Mouse (Mus musculus): ENCODE measurements around the gene Hras. TPM values are rescaled to one million over a fixed set of nuclear protein-coding genes. Genes with fewer than 3 reads are reported as not detected.

The Hras gene
- total RNA-seq, 2 experiments from 2014 or later: 27.1 to 40.0 TPM

- ATAC-seq (ENCODE audit: poor library complexity, severe bottlenecking): peak; percentile 94
Measured at GRCm38 (mm10) chr7:141215101-141215879, 21.5 kb upstream of the Hras start, which contains the start of gene Rassf7. TSS of gene Rassf7 (plus strand) at chr7:141215860.

DNA sequence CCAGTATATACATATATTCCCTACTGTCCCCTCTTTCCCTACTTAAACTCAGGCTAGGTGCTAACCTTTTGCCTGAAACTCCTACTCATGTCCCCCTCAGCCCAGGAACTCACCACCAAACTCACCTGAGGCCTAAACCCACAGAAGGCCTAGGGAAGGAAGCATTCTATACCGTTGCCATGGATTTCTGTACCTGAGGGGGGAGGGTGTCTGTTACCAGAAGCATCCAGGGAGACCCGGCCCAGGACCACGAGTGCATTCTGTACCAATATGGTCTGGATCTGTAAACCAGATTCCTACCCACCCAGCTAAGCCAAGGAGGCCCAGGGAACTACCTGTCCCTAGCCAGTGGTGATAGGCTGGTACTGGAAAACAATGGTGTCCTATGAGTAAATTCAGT is 20.5 kb upstream of the Hras start:
- no peak for ATAC-seq (ENCODE audit: poor library complexity, severe bottlenecking)

DNA sequence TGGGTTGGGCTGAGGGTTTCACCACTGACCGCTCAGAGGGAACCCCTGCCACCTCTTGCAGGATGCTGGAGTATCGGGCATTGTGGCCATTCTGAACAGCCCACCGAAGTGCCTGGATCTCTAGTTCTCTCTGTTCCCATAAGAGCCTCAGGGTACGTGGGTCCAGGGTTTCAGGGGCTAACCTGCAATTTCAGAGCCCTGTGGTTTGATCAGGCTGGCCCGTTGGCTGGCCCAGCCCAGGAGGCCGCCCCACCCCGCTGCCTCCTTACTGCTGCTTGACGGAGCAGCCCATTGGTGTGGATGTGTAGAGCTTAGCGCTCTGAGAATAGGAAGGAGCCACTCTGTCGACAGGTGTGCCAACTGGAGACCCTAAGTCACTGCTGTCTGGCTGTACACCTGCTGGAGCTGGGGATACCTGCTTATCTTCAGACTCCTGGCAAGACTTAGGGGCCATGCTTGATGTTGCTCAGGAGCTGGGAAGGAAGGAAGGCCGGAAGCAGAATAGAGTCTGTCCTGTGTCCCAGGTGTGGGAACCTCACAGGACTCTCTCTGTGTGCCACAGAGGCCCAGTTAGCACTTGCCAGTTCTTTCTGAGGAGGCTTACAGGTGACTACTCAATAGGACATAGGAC is 19.9 kb upstream of the Hras start, which contains the start of gene Lmntd2:
Gene Lmntd2, minus strand, starts transcription at position 476 of the 631 bp plus-strand sequence.
- ATAC-seq (ENCODE audit: poor library complexity, severe bottlenecking): no peak

DNA sequence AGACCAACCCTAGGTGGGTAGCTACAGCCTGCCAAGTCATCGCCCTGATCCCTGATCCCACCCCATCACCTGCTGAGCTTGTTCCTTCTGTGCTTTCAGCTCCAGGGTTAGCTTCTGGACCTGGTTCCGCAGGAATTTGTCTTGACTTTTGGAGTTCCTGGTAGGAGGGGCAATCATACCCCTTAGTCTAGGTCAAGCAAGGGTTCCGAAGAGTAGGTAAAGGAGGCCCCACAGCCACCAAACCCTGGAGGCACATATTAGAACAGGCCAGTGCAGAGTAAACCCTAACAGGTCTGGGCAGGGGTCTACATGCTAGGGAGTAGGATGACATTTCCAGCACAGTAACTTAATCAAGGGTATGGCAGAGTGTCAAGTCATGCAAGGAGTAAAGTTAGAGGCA is 19.3 kb upstream of the Hras start:
- no peak for ATAC-seq (ENCODE audit: poor library complexity, severe bottlenecking)

- no peak for ATAC-seq (ENCODE audit: poor library complexity, severe bottlenecking)
Measured at GRCm38 (mm10) chr7:141210606-141211131, 16.9 kb upstream of the Hras start.

DNA sequence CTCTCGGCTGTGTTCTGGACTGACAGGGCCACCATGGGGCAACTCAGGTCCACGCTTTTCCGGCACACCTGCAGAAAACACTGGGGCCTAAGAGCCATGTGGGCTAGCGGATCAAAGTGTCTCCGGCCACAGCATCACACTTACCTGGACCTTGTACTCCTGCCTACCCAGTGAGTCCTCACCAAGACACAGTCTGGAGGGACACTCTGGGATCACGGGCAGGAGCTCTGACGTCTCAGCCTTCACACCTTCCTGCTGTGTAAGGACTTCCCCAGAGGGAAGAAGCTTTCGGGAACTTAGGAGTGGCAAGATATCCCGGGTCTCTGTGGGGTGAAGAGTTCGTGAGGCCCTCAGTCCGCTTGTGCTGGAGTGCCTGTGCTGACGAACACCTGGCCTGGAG is 16.3 kb upstream of the Hras start:
- no peak for ATAC-seq (ENCODE audit: poor library complexity, severe bottlenecking)

DNA sequence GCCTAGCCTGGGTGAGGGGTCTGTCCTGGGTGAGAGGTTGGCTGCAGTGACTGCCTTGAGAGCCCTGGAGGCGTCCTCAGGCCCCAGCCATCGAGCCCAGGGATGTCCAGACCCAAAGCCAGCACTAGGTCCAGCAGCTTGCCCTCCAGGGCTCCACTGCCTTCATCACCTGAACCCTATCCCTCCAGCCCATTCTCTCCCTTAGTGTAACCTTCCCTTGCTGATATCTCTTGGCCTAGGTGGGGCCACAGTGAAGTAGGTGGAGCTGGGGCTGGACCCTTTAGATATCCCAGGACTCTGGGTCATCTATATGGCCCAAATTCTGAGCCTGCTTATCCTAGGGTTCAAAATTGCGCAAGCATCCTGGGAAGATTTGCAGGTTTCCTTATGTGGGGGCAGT is 15.7 kb upstream of the Hras start:
- ATAC-seq (ENCODE audit: poor library complexity, severe bottlenecking): no peak

DNA sequence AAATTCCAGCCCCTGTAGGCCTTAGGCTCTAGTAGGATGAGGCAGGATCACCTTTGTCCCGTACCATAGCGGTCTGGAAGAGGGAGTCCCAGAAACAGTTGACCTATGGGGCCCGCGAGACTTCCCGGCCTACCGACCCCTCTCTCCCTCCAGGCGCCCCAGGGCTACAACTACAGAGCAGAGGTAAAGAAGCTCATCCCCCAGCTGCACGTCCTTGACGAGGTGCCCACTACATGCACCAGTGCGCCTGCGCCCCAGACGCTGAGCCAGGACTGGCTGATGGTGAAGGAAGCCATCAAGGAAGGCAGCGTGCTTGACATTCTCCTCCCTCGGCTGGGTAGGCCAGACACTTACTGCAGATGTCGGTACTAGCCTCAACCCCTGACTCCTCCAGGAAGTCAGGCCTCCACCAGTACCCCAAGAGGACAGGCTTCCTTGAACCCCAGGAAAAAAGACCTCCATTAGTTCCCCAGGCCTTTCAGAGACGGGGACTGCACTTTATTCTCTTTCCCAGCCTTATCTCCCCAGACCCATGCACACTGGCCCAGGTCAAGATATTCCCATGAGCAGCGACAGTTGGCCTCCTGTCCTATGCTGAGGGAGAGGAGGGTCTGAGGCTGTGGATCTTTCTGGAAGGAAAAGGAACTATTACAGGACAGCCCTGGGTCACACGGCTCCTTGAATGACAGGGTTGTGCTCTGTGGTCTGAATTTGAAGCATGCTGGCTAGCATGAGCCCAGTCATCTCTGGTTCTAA is 12.6 kb upstream of the Hras start:
- no peak for ATAC-seq (ENCODE audit: poor library complexity, severe bottlenecking)

GRCm38 (mm10) chr7:141205504-141205903 is 11.7 kb upstream of the Hras start:
- ATAC-seq (ENCODE audit: poor library complexity, severe bottlenecking): no peak

DNA sequence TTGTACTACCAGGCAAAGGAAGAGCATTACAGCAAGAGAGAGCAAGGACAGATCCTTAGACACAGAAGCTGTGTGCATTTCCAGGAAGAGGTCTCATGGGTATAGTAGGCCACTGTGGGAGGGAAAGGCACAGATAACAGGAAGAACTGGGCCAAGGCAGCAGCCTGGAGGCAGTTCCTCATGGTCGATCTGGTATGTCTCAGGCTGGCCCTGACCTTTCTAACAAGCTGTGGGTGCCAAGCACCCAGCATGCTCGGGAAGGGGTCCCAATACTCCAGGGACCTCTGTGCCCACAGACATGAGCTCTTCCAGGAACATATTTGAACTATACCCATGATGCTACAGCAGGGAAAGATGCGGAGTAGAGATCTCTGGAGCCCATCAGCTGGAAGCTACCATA is 10.7 kb upstream of the Hras start:
- no peak for ATAC-seq (ENCODE audit: poor library complexity, severe bottlenecking)

- no peak for ATAC-seq (ENCODE audit: poor library complexity, severe bottlenecking)
Measured at GRCm38 (mm10) chr7:141198121-141198520, 4.3 kb upstream of the Hras start.

DNA sequence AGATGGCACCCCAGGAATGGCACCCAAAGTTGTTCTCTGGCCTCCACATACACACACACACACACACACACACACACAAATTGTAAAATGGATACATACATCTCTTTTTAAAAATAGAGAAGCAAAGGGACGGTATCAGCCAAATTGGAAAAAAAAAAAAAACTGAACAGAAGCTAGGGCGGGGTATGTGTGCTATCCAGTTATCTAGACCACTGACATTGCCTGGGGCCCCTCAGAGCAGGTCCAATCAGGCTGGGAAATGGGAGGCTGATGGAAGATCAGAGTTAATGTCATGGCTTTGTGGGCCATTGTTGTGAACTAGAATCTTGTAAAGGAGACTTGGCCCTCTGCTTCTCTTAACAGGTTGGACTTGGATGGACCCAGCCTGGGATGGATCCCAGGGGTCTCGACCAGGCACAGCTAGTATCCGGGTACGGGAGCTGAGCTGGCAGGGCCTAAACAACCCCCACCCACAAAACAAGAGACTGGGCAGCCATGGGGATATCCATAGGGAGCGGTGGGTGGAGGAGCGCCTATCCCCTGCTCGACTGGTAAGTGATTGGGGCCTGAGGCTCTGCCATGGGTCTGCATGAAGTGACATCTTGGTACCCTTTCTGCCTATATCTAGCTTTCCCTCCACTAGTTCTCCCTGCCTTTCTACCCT is 2.9 kb upstream of the Hras start:
- no peak for ATAC-seq (ENCODE audit: poor library complexity, severe bottlenecking)

DNA sequence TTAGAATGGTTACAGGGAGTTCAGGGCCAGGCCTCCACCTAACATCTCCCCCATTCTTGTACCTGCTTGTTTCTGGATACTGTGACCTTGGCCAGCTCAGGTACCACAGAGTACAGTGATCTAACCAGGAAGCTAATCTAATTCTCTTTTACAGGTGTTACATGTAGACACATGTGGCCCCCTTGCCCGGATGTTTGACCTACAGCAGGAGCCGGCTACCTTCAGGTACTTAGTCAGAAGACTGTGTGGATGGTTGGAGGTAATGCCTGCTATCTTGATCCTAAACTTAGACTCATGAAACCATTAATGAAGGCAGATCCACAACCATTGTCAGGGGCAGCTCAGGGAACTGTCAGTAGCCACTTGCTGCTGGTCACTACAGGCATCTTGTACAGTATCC is 1.9 kb upstream of the Hras start:
- ATAC-seq (ENCODE audit: poor library complexity, severe bottlenecking): no peak

- peak; percentile 64 for ATAC-seq (ENCODE audit: poor library complexity, severe bottlenecking)
Measured at GRCm38 (mm10) chr7:141194830-141195229, 1.0 kb upstream of the Hras start.

DNA sequence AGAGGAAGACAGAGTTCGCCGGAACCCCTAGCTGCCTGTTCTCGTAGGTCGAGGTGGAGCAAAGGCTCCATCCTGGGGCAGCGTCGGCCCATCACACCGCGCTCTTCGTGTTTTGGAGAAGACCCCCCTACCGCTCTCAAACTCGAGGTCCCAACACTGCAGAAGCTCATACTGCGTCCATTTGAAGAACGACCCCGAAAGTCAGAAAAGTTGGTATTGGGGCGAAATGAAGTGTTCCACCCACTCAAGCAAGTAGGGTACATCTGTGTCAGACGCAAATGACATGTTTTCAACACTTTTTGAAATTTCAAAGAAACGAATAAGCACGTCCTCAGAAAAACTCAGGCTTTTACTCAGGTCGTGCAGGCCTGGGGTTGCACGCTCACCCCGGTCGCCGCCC is 604 bp upstream of the Hras start:
- ATAC-seq (ENCODE audit: poor library complexity, severe bottlenecking): no peak; the same call in 1 of the 2 replicates

DNA sequence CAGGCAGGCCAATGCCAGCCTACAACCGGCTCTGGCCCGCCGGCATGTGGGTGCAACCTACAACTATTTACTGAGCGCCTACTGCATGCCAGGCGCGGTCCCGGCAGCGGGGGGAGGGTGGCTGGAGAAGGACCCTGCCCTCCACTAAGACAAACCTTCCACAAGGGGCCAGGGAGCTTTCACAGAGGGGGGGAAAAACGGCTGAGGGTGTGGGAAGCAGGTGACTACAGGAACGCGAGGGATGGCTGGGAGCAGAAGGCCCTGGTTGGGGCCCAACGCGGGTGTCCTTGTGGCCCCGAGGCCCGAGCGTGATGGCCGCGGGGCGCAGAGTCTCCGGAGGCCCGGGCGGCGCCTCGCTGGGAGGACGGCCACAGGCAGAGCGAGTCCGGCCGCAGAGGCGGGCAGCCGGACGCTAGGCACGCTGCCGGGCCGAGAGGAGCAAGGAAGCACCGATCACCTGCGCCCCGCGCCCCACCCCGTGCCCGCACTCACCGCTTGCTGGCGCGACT is 403 bp downstream of the Hras start:
- ATAC-seq (ENCODE audit: poor library complexity, severe bottlenecking): peak; percentile 14

DNA sequence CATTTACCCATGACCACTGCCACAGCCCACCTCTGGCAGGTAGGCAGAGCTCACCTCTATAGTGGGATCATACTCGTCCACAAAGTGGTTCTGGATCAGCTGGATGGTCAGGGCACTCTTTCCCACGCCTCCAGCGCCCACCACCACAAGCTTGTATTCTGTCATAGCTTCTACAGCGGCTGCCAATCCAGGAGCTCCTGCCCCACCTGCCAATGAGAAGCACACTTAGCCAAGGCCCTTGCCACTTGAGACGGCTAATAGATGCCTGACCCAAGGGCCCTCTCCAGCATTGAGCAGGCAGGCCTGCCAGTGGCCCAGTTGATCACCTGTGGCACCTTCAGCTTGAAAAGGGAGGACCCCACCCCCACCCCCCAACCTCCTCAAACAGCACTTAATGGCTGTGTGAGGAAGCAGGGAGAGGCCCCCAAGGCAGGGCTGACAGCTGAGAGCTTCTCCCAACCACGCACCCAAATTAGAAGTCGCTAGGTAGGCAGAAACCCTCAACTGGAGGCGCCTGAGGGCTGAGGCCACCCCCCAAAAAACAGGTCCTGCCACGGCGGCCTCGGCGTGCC is 943 bp downstream of the Hras start:
- no peak for ATAC-seq (ENCODE audit: poor library complexity, severe bottlenecking)

DNA sequence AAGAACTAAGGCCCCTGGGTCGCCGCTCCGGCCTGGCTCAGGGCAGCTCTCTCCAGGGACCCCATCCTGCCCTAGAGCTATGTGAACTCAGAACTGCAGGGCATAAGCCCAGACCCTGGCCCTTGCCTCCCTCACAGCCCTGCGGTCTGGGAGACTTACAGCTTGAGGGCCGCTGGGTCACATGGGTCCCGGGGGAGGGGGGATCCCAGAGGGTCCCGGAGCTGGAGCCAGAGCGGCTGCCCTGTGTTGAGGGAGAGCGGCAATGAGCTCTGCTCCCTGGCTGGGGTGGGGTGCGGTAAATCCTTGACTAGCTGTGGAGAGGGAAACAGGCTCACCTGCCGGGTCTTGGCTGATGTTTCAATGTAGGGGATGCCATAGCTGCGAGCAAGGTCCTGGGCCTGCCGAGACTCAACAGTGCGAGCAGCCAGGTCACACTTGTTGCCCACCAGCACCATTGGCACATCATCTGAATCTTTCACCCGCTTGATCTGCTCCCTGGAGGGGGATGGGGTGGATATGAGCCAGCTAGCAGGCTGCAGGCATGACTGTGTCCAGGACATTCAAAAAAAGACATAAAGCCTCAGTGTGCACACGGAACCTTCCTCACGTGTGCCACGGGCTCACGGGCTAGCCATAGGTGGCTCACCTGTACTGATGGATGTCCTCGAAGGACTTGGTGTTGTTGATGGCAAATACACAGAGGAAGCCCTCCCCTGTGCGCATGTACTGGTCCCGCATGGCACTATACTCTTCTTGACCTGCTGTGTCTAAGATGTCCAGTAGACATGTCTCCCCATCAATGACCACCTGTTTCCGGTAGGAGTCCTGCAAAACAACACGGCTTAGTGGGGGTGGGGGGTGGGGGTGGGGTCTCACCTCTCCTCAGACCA is 1.8 kb downstream of the Hras start:
- no peak for ATAC-seq (ENCODE audit: poor library complexity, severe bottlenecking)

GRCm38 (mm10) chr7:141191036-141191435 is 2.8 kb downstream of the Hras start:
- ATAC-seq (ENCODE audit: poor library complexity, severe bottlenecking): no peak
